Mouse (Mus musculus): ENCODE results near the gene Kmt2e.

Gene Kmt2e

GRCm38 (mm10) chr5:23410718-23411101 is 23.5 kb upstream of the Kmt2e start:
- DNase-seq (ENCODE audit: low spot score): no peak

GRCm38 (mm10) chr5:23411640-23412039 is 22.6 kb upstream of the Kmt2e start:
- no peak for DNase-seq (ENCODE audit: low spot score)

GRCm38 (mm10) chr5:23412247-23412948 is 21.8 kb upstream of the Kmt2e start:
- DNase-seq (ENCODE audit: low spot score): no peak

GRCm38 (mm10) chr5:23413058-23413457 is 21.2 kb upstream of the Kmt2e start:
- DNase-seq (ENCODE audit: low spot score): no peak

GRCm38 (mm10) chr5:23413575-23414470 is 20.4 kb upstream of the Kmt2e start:
- no peak for DNase-seq (ENCODE audit: low spot score)

- no peak for DNase-seq (ENCODE audit: low spot score)
These were observed 19.6 kb upstream of the Kmt2e start for GRCm38 (mm10) chr5:23414490-23415126.

GRCm38 (mm10) chr5:23415571-23416285 is 18.5 kb upstream of the Kmt2e start:
- peak; percentile 75 for DNase-seq (ENCODE audit: low spot score)

GRCm38 (mm10) chr5:23416286-23416643 is 18.0 kb upstream of the Kmt2e start:
- no peak for DNase-seq (ENCODE audit: low spot score)

GRCm38 (mm10) chr5:23417716-23418115 is 16.5 kb upstream of the Kmt2e start:
- DNase-seq (ENCODE audit: low spot score): no peak

GRCm38 (mm10) chr5:23418147-23418781 is 16.0 kb upstream of the Kmt2e start:
- DNase-seq (ENCODE audit: low spot score): peak; percentile 76

- DNase-seq (ENCODE audit: low spot score): no peak
These were observed 15.2 kb upstream of the Kmt2e start for GRCm38 (mm10) chr5:23418797-23419595.

GRCm38 (mm10) chr5:23419616-23420170 is 14.5 kb upstream of the Kmt2e start:
- no peak for DNase-seq (ENCODE audit: low spot score)

GRCm38 (mm10) chr5:23420410-23420809 is 13.8 kb upstream of the Kmt2e start:
- no peak for DNase-seq (ENCODE audit: low spot score)

- no peak for DNase-seq (ENCODE audit: low spot score)
These were observed 12.8 kb upstream of the Kmt2e start for GRCm38 (mm10) chr5:23421440-23421839.

GRCm38 (mm10) chr5:23423036-23423435 is 11.2 kb upstream of the Kmt2e start:
- DNase-seq (ENCODE audit: low spot score): no peak

- DNase-seq (ENCODE audit: low spot score): no peak
These were observed 6.7 kb upstream of the Kmt2e start for GRCm38 (mm10) chr5:23427501-23427900.

- no peak for DNase-seq (ENCODE audit: low spot score)
These were observed 3.0 kb upstream of the Kmt2e start for GRCm38 (mm10) chr5:23431070-23431864.

GRCm38 (mm10) chr5:23431948-23432707 is 2.1 kb upstream of the Kmt2e start:
- no peak for DNase-seq (ENCODE audit: low spot score)

Measured in adipocyte (in vitro differentiated cells).